Mouse (Mus musculus) ES-E14 (cell line): ENCODE data around the gene Snap91. TPM values are rescaled to one million over a fixed set of nuclear protein-coding genes. Genes with fewer than 3 reads are reported as not detected.

Experiments
- DNase-seq: peaks from one replicate; pipeline ENCODE4 v3.0.0-alpha.2; 2013; ENCODE audit warnings: low read depth, low spot score
- H3K27ac ChIP-seq: 2 replicates; pipeline ENCODE4 v1.5.1; 2012; ENCODE audit warnings: low read depth, mild to moderate bottlenecking, low read length, moderate library complexity, mixed read lengths; ENCODE audit not compliant: poor library complexity, insufficient read depth, severe bottlenecking
- H3K36me3 ChIP-seq: 2 replicates; pipeline ENCODE4 v1.6.1; 2012; ENCODE audit warnings: mild to moderate bottlenecking, low read length, moderate library complexity, mixed read lengths; ENCODE audit not compliant: control insufficient read depth, poor library complexity, insufficient read depth, severe bottlenecking
- H3K4me1 ChIP-seq, 2 experiments: fragments of 150-350 bp in 1 of 2; sonication (generic) in 1 of 2; 2 replicates each; pipeline ENCODE4 v1.6.1; 2012; ENCODE audit warnings: low read length in 2 of 2, mild to moderate bottlenecking in 1 of 2, mixed read lengths in 1 of 2; ENCODE audit not compliant: control insufficient read depth in 2 of 2, insufficient read depth in 2 of 2, poor library complexity in 1 of 2
- H3K4me3 ChIP-seq, 2 experiments: fragments of 150-350 bp in 1 of 2; sonication (generic) in 1 of 2; 2 replicates each; pipeline ENCODE4 v1.5.1; 2012; ENCODE audit warnings: low read length in 2 of 2, low read depth in 1 of 2, mild to moderate bottlenecking in 1 of 2, mixed read lengths in 1 of 2; ENCODE audit not compliant: insufficient read depth in 1 of 2, poor library complexity in 1 of 2, severe bottlenecking in 1 of 2
- H3K9ac ChIP-seq: 2 replicates; pipeline ENCODE4 v1.6.1; 2012; ENCODE audit warnings: low read depth, mild to moderate bottlenecking, low read length, mixed read lengths; ENCODE audit not compliant: poor library complexity, insufficient read depth, severe bottlenecking
- H3K9me3 ChIP-seq: fragments of 150-350 bp; sonication (generic); 2 replicates; pipeline ENCODE4 v1.6.1; 2012; ENCODE audit warnings: low read depth, mild to moderate bottlenecking, low read length; ENCODE audit not compliant: control insufficient read depth, insufficient read depth
- CHD2 ChIP-seq: IDR thresholded peaks from 2 replicates; pipeline ENCODE4 v1.6.1; 2014; ENCODE audit warnings: mild to moderate bottlenecking, low read depth, low read length, inconsistent platforms
- HCFC1 ChIP-seq: IDR thresholded peaks from 2 replicates; pipeline ENCODE4 v1.6.1; 2012; ENCODE audit warnings: low read length, inconsistent platforms, borderline replicate concordance; ENCODE audit not compliant: insufficient read depth
- MAFK ChIP-seq: IDR thresholded peaks from 2 replicates; pipeline ENCODE4 v1.6.1; 2014; ENCODE audit warnings: mild to moderate bottlenecking, low read depth, low read length, inconsistent platforms; ENCODE audit not compliant: insufficient read depth
- ZC3H11A ChIP-seq: IDR thresholded peaks from 2 replicates; pipeline ENCODE4 v1.6.1; 2012; ENCODE audit warnings: low read depth, mild to moderate bottlenecking, inconsistent platforms, low read length, borderline replicate concordance
- ZNF384 ChIP-seq: IDR thresholded peaks from 2 replicates; pipeline ENCODE4 v1.6.1; 2012; ENCODE audit warnings: low read depth, low read length, inconsistent platforms
- in situ Hi-C, 2 experiments: fragments of 600-800 bp; cut with MboI; formaldehyde crosslinking; loops; one replicate each; pipeline ENCODE4 v1.15.1; 2025; ENCODE audit warnings: low sequenced_read_pairs in 2 of 2, inconsistent platforms in 1 of 2; ENCODE audit not compliant: unreplicated experiment in 2 of 2
- total RNA-seq: library from RNA; depleted of rRNA; stranded (reverse); fragments of 300-350 nt; gene quantifications from 2 replicates; pipeline ENCODE4 v1.2.3, GENCODE M21; 2012

The Snap91 gene
- total RNA-seq, 1 experiment, result 0.80 TPM

- no peaks in the 10 kb centered on the region for H3K4me1 ChIP-seq
- H3K9me3 ChIP-seq, result no peaks in the 10 kb centered on the region
- no peak overlapping the region for H3K9ac ChIP-seq
- H3K4me3 ChIP-seq, result no peak overlapping the region
- H3K27ac ChIP-seq, result no peak overlapping the region
- H3K36me3 ChIP-seq, result no peaks in the 10 kb centered on the region
- TF ChIP-seq ZC3H11A (no peak), ZNF384 (no peak), MAFK (no peak), CHD2 (no peak), HCFC1 (no peak)
- no peak for DNase-seq
- in situ Hi-C loops, result no loop called here
These were observed 61.1 kb downstream of the Snap91 start for GRCm38 (mm10) chr9:86819366-86819765.

GRCm38 (mm10) chr9:86817673-86818072 lies 62.8 kb downstream of the Snap91 start:
- in situ Hi-C loops, result no loop called here
- DNase-seq, result no peak
- H3K36me3 ChIP-seq, result no peaks in the 10 kb centered on the region

DNA sequence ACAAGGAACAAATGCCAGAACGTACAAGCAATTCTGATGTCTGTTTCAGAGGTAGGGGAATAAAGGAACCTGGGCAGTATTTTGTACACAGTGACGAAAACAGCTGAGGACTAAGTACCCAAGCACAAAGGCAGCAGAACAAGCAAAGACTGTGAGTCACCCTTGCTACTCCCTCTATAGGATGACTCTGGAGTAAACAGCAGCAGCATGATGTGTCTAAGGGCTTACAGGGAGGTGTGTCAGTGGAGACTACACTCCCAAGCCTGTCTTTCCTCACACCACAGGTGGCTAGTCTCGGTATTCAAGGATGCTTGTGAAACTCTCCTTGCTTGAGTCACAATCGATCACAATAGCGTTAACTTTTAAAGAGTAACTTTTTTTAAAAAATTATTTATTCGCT lies 66.1 kb downstream of the Snap91 start:
- no peak overlapping the region for H3K9ac ChIP-seq
- TF ChIP-seq ZC3H11A (no peak), HCFC1 (no peak), CHD2 (no peak), ZNF384 (no peak), MAFK (no peak)
- no peaks in the 10 kb centered on the region for H3K36me3 ChIP-seq
- H3K27ac ChIP-seq, result no peak overlapping the region
- no peak for DNase-seq
- H3K9me3 ChIP-seq, result no peaks in the 10 kb centered on the region
- in situ Hi-C loops, result no loop called here
- H3K4me1 ChIP-seq, result no peaks in the 10 kb centered on the region
- H3K4me3 ChIP-seq, result no peak overlapping the region

More at GRCm38 (mm10) chr9:86817673-86818072, 62.8 kb downstream of the Snap91 start:
- no peak overlapping the region for H3K27ac ChIP-seq
- H3K9me3 ChIP-seq, result no peaks in the 10 kb centered on the region
- TF ChIP-seq CHD2 (no peak), ZC3H11A (no peak)
- no peaks in the 10 kb centered on the region for H3K4me1 ChIP-seq
- no peak overlapping the region for H3K4me3 ChIP-seq
- H3K9ac ChIP-seq, result no peak overlapping the region

DNA sequence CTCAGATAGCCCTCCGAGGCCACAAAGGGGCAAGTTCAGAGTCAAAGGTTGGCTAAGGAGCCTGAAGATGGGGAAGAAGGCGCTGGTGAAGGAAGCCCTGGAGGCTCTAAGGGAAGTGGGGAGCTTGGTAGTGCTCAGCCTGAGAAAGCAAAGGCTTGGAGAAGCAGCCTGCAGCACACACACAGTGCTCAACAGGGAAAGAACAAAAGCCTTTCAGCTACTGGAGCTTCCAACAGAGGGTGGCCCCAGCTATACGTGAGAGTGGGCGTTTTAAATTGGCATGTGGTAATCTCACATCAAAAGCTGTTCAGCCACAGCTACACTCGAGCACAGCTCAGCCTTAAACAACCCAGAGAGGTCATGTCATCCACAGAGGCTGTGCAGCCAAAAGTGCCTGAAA lies 67.1 kb downstream of the Snap91 start:
- H3K27ac ChIP-seq, result no peak overlapping the region
- H3K4me3 ChIP-seq, result no peak overlapping the region
- H3K4me1 ChIP-seq, result no peaks in the 10 kb centered on the region
- in situ Hi-C loops, result no loop called here
- no peak for DNase-seq
- no peaks in the 10 kb centered on the region for H3K36me3 ChIP-seq
- H3K9ac ChIP-seq, result no peak overlapping the region
- TF ChIP-seq ZNF384, result no peak
- H3K9me3 ChIP-seq, result no peaks in the 10 kb centered on the region

DNA sequence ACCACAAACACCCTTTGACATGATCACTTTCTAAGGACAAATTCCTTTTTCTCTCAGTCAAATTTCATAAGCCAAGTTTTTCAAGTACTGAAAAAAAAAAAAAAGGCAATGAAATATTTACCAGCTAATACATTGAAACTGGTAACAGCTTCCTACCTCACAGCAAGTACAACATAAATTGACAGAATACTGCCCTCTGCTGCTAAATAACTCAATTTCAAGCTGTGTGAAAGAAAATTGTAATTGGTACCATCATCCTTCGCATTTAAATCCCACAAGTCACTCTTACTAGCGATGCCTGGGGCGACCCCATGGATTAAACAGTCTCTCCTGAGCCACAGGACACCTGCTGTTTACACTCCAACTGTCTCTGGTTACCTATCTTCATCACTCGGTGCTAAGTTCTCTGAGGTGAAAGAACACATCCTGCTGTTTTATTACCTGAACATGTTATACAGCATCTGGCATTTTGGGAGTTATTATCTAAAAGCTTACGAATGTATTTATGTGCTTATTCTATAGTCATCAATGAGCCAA lies 69.7 kb downstream of the Snap91 start:
- no peak overlapping the region for H3K9ac ChIP-seq
- in situ Hi-C loops, result no loop called here
- no peak overlapping the region for H3K27ac ChIP-seq
- no peaks in the 10 kb centered on the region for H3K9me3 ChIP-seq
- DNase-seq, result no peak
- H3K4me3 ChIP-seq, result no peak overlapping the region
- H3K4me1 ChIP-seq, result no peaks in the 10 kb centered on the region
- TF ChIP-seq MAFK, result no peak
- TF ChIP-seq CHD2, result no peak
- TF ChIP-seq ZC3H11A, result no peak
- no peak for TF ChIP-seq HCFC1
- no peak for TF ChIP-seq ZNF384
- H3K36me3 ChIP-seq, result no peaks in the 10 kb centered on the region
